Mouse (Mus musculus) granulocyte monocyte progenitor cell, adult 5-6 weeks (primary cell): Measurements from ENCODE around the gene Aspg. TPM values are rescaled to one million over a fixed set of nuclear protein-coding genes. Genes with fewer than 3 reads are reported as not detected.

Experiments used
- ATAC-seq: replicated peaks from 2 replicates; pipeline ENCODE4 v1.8.0; 2016; ENCODE audit warnings: mild to moderate bottlenecking, moderate TSS enrichment, inconsistent platforms; ENCODE audit not compliant: poor library complexity, severe bottlenecking
- total RNA-seq, 2 experiments: library from RNA; stranded (forward) in 1 of 2; stranded (reverse) in 1 of 2; fragments of 200-712, 200-1000 nt in 1 of 2; fragments of >200 nt in 1 of 2; fragmentation: Nextera tagmentation in 1 of 2; gene quantifications; 2 replicates each; pipeline ENCODE4 v1.2.3; 2014 to 2017

The Aspg gene
- total RNA-seq, 2 experiments from 2014 or later: not detected

DNA sequence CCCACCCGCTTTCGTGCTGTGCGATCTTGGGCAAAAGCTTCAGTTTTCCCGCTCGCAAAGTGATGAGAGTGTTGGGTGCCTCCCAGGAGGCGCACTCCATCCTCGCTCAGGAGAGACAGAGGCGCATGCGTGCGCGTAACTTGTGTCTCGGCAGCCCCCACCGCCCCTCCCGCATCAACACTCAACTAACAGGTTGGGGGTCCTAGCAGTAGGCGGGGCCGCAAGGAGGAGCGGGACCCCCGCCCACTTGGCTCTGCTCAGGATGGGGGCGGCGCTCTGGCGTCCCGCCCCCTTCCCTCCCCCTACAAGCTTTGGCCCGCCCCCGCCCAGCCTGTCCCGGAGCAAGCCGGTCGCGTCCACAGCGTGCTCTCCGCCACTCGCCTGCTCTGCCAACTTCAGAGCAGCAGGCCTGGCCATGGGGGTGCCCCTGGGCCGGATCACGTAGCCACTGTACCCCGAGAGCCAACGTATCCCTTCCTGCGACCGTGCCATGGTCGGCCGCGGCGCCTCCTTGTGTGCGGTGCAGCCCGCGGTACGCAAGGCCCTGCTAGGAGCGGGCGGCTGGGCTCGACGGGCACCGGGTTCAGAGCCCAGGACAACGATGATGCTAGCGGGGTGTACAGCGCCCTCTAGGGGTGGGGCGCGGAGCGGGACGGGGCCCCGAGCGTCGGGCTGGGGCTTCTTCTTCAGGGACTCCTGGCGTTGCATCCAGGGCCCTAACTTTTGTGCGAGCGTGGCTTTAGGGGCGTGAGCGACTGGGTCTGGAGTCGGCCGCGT, 39.6 kb downstream of the Aspg start, which contains the start of gene Kif26a:
TSS of gene Kif26a (plus strand) at position 334 of the 777 bp plus-strand sequence.
- peak; percentile 47 for ATAC-seq

- no peak for ATAC-seq
Measured at GRCm38 (mm10) chr12:112147365-112147764, 40.9 kb downstream of the Aspg start.

GRCm38 (mm10) chr12:112150011-112150410, 43.5 kb downstream of the Aspg start:
- no peak for ATAC-seq

DNA sequence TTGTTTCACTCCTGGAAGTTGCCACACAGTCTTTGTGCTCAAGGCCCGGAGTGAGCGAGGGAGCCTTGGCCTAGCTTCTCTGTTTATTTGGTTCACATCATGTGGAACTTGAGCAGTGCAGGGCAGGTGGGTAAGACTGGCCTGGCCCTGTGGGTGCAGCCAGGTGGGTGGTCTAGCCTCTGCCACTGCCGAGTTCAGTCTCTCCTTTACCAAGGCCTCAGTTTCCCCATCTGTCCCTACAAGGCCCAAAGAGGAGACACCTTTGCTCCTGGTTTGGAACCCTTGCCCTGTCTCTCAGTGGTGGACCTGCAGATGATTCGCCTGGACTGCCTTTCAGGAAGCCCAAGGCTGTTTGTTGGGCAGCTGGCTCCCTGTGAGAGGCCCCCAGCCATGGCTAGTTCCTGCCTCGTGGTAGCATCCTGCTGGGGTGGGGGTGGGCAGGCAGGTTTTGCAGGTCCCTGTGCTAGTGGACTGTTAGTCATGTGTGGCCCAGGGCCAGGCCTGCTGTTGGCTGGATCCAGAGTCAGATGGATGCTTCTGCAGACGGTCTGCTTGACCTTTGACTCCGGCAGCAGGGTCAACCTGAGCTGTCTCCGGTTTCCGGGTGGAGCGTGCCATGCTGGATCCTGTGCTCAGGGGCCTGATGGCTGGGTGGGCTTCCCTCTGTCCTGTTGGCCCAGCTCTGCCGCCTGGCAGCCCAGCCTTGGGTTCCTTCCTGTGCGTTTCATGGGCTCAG, 44.9 kb downstream of the Aspg start:
- no peak for ATAC-seq

DNA sequence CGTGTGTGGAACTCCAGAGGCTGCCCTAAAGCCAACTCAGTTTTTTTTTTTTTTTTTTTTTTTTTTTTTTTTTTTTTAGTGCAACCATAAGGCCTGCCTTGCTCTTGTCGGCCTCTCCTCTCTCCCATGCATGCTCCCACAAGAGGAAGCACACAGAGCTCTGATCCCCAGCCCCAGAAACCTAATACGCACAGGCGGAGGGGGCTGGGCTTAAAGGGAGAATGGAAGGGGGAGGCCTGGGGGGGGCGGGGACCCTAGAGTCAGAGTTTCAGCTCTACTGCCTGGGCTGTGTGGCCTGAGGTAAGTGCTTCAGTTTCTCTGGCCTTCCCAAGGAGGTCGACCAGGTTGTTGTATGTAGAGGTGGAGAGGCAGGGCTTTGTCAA, 45.5 kb downstream of the Aspg start:
- no peak for ATAC-seq

DNA sequence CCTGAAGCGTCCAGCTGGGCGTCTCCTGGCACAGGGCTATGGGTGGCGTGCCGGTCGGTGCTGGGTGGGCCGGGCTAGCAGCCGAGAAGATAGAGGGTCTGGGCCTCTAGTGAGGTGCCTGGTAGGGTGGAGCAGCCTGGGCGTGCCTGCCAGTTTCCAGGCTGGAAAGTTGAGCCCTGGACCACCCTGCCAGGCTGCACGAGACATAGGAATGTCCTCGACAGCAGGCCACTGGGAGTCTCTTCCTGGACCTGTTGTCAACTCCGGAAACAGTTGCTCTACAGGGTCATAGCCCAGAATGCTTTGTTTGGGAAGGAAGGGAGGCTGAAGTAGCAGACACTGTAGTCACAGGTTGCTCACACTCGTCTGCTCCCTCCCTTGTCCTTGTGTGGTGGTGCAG, 47.1 kb downstream of the Aspg start:
- ATAC-seq: no peak

DNA sequence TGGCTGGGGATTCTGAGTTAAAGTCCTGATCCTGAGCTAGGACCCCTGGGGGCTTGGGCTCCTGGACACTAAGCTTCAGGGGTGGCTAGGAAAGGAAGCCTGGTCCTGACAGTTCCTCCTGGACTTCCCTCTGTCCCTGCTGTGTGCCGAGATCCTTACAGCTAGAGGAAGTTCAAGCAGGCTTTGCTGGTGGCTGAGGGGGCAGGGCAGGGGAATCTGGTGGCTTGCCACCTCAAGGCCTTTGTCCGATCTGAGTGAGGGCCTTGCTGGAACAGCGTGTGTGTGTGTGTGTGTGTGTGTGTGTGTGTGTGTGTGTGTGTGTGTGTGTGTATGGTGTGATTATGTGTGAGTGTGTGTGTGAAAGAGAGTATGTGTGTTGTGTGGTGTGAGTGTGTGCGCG, 48.0 kb downstream of the Aspg start:
- ATAC-seq: no peak

- ATAC-seq: no peak
Measured at GRCm38 (mm10) chr12:112155218-112156051, 49.0 kb downstream of the Aspg start.

GRCm38 (mm10) chr12:112156804-112157203, 50.3 kb downstream of the Aspg start:
- ATAC-seq: no peak

GRCm38 (mm10) chr12:112158246-112158645, 51.8 kb downstream of the Aspg start:
- ATAC-seq: no peak

GRCm38 (mm10) chr12:112158784-112159183, 52.3 kb downstream of the Aspg start:
- no peak for ATAC-seq

DNA sequence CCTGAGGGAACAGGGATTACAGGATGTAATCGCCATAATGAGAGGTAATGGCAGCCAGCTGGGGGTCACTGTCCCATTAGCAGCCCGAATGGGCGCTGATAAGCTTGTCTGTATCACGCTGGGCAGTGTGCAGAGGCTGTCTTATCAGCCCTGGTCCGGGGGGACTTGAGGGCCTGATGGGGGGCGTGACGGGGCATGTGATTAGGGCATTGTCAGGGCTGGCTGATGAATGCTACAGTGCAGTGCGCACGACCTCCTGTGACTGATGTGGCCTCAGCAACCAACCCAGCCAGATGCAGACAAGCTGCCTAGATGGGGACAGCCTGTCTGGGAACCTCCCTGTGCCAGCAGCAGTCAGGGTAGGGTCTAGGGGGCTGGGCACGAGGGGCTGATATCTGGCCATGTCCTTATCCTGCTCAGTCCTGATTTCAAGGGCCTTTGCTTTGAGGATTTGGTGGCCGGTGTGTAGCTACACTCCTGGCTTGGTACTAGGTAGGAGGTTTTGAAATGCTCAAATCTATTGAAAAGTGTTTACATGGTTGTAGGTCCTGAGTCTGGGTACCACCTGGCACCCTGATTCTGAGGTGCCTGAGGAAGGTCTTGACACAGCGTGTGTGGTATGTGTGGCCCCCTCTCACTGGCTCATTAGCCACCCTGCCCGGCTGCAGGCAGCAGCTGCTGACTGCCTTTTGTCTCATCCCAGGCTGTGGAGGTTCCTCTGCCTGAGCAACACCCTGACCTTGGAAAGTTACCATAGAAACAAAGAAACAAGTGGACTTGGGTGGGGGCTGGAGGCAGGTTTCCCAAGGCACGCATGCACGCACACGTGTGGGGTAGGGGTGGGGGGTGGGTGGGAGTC, 57.7 kb downstream of the Aspg start:
- ATAC-seq: no peak

- ATAC-seq: no peak
Measured at GRCm38 (mm10) chr12:112164840-112165219, 58.4 kb downstream of the Aspg start.

DNA sequence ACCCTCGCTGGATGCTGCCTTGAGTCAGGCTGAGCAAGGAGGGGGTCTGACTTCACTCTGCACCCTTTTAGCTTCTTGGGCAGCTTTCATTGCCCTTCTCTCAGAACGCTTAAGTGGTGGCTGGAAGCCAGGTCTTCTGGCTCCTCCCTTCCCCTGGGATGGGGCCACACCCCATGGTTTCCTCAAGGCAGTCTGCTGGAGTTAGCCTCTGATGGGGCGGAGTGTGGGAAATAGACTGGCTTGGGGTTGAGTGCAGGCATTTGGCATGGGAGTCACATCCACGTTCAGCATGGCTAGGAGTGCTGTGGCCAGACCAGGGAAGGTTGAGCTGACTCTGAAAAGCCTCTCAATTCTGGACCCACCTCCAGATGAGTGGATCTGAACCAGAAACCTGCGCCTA, 62.8 kb downstream of the Aspg start:
- no peak for ATAC-seq

DNA sequence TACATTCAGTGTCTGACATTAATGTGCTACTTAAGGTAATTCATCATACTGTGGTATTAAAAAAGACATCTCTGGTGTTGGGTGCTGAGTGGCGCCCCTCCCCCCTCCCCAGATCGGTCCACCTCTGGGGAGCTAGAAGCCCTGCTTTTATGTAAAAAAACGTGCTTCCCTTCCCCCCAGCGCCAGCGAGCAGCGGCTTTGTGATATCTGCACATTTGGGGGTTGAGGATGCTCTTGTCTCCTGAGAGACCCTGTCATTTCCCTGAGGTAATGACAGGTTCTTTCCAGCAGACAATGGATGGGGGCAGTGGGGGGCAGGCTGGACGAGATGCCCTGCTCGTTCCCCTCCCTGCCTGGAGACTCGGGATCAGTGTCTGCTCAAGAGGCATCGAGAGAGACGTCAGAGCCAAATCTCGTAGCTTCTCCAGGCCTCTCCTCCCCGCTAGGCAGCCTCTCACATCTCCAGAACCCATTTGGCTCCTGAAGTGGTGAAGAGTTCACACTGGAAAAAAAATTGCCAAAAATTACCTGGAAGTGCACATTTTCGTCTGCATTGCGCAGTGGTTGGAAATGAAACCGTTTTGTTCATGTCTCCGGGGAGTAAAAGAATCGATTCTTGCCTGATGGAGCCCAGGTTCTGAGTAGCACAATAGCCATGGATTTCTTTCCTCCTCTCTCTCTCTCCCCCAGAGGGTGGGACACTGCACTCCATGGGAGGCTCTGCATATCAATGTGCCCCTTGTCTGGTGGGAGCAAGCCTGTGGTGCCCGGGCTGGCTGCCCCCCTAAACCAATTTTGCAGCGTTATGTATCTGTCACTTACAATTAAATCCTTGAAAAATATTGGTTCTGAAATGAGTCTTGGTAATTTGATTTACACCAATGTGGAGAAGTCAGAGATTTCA, 64.4 kb downstream of the Aspg start:
- no peak for ATAC-seq

GRCm38 (mm10) chr12:112171657-112172056, 65.2 kb downstream of the Aspg start:
- ATAC-seq: no peak

- ATAC-seq: no peak
Measured at GRCm38 (mm10) chr12:112172214-112172613, 65.7 kb downstream of the Aspg start.
